Mouse (Mus musculus) neural tube, embryonic 15.5 days (tissue): ENCODE measurements at regions not wholly inside any gene's neighbourhood (a gene's known extent, or its start where the extent isn't known, plus 50 kb on each side); places are given as distances from the start of the nearest gene placed in this dataset.

Experiments used
- ATAC-seq: fragments of 200-750 bp; cut with Nextera tagmentation; 2 replicates; pipeline ENCODE4 v1.8.0; 2017; ENCODE audit warnings: mild to moderate bottlenecking, moderate TSS enrichment, moderate library complexity; ENCODE audit not compliant: low FRiP score
- H3K27ac ChIP-seq: fragments of 300-500 bp; sonication (generic); replicated peaks from 2 replicates; pipeline ENCODE4 v1.5.1; 2015; ENCODE audit warnings: mild to moderate bottlenecking, inconsistent platforms
- H3K27me3 ChIP-seq: fragments of 300-500 bp; sonication (generic); replicated peaks from 2 replicates; pipeline ENCODE4 v1.6.1; 2015; ENCODE audit warnings: inconsistent platforms
- H3K36me3 ChIP-seq: fragments of 300-500 bp; sonication (generic); 2 replicates; pipeline ENCODE4 v1.6.1; 2015; ENCODE audit warnings: inconsistent platforms
- H3K4me1 ChIP-seq: fragments of 300-500 bp; sonication (generic); 2 replicates; pipeline ENCODE4 v1.6.1; 2015; ENCODE audit warnings: inconsistent platforms
- H3K4me2 ChIP-seq: fragments of 300-500 bp; sonication (generic); 2 replicates; pipeline ENCODE4 v1.6.1; 2015; ENCODE audit warnings: inconsistent platforms, mild to moderate bottlenecking, moderate library complexity
- H3K4me3 ChIP-seq: fragments of 300-500 bp; sonication (generic); replicated peaks from 2 replicates; pipeline ENCODE4 v1.5.1; 2015; ENCODE audit warnings: mild to moderate bottlenecking, inconsistent platforms
- H3K9ac ChIP-seq: fragments of 300-500 bp; sonication (generic); replicated peaks from 2 replicates; pipeline ENCODE4 v1.6.1; 2015; ENCODE audit warnings: mild to moderate bottlenecking, inconsistent platforms
- H3K9me3 ChIP-seq: fragments of 300-500 bp; sonication (generic); replicated peaks from 2 replicates; pipeline ENCODE4 v1.6.1; 2016; ENCODE audit warnings: inconsistent platforms
- WGBS: fragments of 180-500 bp; shearing (Covaris S2); methylation state at CpG from one replicate; pipeline ENCODE4 v1.1.7; 2015; ENCODE audit warnings: mixed read lengths; 5-methylcytosine and 5-hydroxymethylcytosine counted together

DNA sequence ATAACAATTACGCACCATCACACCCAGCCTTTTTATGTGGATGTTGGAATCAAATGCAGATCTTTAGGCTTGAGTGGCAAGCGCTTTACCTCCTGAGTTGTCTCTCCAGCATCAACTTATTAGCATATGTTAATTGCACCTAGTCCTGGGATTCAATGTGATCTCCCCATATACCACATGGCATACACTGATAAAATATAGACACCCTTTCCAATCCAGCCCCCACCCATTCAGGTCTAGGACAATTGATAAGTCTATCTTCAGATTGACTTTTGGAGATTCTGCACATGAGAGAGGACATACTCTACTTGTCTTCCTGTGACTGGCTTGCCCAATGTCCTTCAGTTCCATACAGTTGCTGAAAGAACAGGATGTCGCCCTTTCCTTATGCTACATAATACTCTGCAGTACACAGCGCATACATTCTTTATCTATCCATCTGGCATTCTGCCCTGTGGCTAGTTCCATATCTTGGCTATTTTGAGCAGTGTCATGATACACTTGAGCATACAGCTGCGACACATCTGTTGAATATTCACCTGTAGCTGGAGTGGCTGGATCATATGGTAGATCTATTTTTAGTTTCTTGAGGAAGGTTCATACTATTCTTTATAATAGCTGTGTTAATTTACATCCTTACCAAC lies 120.3 kb downstream of the Gsdmc2 start:
- Histone ChIP-seq H3K36me3 (no peaks in the 10 kb centered on the region), H3K9me3 (no peaks in the 10 kb centered on the region), H3K4me1 (0 out of 2 replicates have a peak, but pooled peaks cover 2% of the 10 kb centered on the region), H3K4me3 (no peak overlapping the region), H3K27ac (no peak overlapping the region), H3K27me3 (no peaks in the 10 kb centered on the region), H3K4me2 (no peak overlapping the region), H3K9ac (no peak overlapping the region)
- ATAC-seq, result no peak
- WGBS, result 95% methylated on average over 5 of the region's 5 CpGs

DNA sequence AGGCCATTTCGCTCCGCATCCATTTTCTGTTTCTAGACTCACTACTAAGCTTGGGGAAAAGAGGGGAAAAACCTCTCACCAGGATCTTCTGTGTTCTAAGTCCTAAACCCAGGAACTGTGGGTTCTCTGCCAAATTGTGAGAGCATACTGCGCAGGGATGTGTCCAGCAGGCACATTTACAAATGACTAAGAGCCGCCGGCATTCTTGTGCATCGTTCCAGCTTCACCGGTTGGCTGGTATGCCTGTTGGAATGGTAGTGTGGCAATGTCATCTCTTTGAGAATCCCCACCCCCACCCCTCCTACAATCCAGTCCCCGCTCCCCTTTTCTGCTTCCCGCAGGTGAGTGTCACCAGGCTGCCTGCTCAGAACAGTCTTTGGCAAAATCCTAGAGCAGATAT lies 122.0 kb downstream of the Gsdmc2 start:
- ATAC-seq, result no peak
- H3K9ac ChIP-seq, result no peak overlapping the region
- H3K27me3 ChIP-seq, result no peaks in the 10 kb centered on the region
- H3K4me2 ChIP-seq, result no peak overlapping the region
- 0 out of 2 replicates have a peak, but pooled peaks cover 2% of the 10 kb centered on the region for H3K4me1 ChIP-seq
- H3K4me3 ChIP-seq, result no peak overlapping the region
- H3K27ac ChIP-seq, result no peak overlapping the region
- H3K36me3 ChIP-seq, result no peaks in the 10 kb centered on the region
- no peaks in the 10 kb centered on the region for H3K9me3 ChIP-seq
- WGBS, result 74% methylated on average over 9 of the region's 9 CpGs

DNA sequence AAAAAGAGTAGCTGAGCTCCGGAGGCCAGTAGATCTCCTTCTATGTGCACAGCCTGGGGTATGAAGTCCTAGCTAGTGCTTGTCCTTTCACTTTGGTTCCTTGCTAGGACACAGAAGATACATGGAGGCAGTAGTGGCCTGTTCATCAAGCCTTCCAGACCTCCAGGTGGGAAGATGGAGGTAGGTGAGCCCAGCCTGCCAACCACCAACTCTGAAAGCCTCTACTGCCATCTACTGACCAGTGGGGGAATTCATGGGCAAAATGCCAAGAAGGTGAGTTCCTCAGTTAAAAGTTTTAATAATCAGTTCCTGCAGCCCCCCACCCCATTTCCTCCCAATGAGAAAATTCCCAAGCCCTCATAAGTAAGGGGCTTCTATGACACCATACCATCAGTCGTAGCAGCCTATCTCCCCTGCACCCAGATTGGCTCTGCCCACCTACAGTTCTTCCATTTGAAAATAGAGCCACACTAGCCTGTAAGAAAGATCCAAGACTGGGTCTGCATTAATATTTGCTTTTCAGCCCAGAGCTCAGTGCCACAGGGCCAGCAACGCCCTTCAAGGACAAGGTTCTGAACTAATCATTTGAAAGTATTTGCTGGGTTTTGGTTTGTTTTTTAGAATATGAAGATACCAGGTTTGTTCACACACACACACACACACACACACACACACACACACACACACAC lies 123.2 kb downstream of the Gsdmc2 start:
- Histone ChIP-seq H3K4me1 (0 out of 2 replicates have a peak, but pooled peaks cover 2% of the 10 kb centered on the region), H3K4me3 (no peak overlapping the region), H3K36me3 (no peaks in the 10 kb centered on the region), H3K9ac (no peak overlapping the region), H3K27me3 (no peaks in the 10 kb centered on the region), H3K27ac (no peak overlapping the region), H3K4me2 (no peak overlapping the region), H3K9me3 (no peaks in the 10 kb centered on the region)
- no peak for ATAC-seq
- 67% methylated on average over 3 of the region's 3 CpGs for WGBS

DNA sequence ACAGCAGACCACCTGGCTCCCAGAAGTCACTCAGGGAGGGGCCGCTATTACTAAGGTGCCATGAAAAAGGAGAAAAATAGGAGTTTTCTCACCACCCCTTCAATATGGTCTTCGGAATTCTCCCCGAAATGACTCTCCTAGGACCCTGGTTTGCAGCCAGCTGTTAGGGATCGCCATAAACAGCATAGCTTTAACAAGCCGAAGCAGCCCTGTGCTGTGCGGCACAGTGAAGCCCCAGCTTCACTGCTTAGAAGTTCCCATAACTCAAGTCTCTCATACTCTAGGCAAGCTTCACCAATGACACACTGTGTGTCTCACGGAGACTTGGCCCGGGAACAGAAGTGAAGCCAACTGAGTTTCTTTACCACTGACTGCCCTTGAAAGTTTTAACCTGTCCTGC lies 127.2 kb downstream of the Gsdmc2 start:
- Histone ChIP-seq H3K9me3 (no peaks in the 10 kb centered on the region), H3K4me3 (no peak overlapping the region), H3K27ac (no peak overlapping the region), H3K27me3 (no peaks in the 10 kb centered on the region), H3K36me3 (no peaks in the 10 kb centered on the region), H3K4me2 (no peak overlapping the region), H3K4me1 (no peaks in the 10 kb centered on the region), H3K9ac (no peak overlapping the region)
- no peak for ATAC-seq
- WGBS, result 87% methylated on average over 8 of the region's 8 CpGs

DNA sequence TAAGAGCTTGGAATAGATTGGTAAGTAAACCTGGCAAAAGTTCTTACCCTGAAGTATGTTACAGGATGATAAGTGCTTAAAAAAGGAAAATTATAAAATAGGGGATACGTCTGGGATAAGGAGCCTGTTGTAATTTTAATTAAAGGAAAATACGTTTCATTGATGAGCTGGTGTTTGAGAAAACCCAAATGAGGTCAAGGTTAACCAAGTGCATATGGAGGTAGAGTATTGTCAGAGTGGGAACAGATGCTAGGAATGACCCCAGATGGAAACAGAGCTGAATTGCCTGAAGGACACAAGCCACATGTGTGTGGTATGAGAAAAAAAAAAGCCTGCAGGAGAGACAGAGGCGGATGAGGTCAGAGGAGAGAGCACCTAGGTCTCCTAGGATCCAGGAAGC lies 131.3 kb downstream of the Gsdmc2 start:
- no peak overlapping the region for H3K27ac ChIP-seq
- no peaks in the 10 kb centered on the region for H3K36me3 ChIP-seq
- no peaks in the 10 kb centered on the region for H3K27me3 ChIP-seq
- no peaks in the 10 kb centered on the region for H3K4me1 ChIP-seq
- H3K9ac ChIP-seq, result no peak overlapping the region
- no peaks in the 10 kb centered on the region; the same call in 1 of the 2 replicates for H3K9me3 ChIP-seq
- H3K4me3 ChIP-seq, result no peak overlapping the region
- no peak for ATAC-seq
- WGBS, result 87% methylated on average over 3 of the region's 3 CpGs
- H3K4me2 ChIP-seq, result no peak overlapping the region

DNA sequence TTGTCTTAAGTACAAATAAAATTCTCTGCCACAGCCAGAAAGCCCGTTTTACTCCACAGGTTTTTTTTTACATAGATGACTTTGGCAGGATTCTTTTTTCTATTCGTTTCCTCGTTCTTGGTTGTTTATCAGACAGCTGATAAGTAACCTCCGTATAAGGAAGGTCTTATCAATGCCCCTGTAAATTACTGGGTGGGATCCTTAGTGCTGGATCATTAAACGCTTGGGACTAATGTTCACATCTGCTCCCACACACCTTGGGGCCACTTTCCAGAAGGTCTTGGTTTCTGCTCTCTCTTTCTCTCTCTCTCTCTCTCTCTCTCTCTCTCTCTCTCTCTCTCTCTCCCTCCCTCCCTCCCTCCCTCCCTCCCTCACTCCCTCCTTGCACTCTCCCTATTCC lies 134.6 kb downstream of the Gsdmc2 start:
- no peak overlapping the region for H3K4me3 ChIP-seq
- ATAC-seq, result no peak
- no peak overlapping the region for H3K4me2 ChIP-seq
- H3K36me3 ChIP-seq, result no peaks in the 10 kb centered on the region
- no peaks in the 10 kb centered on the region for H3K4me1 ChIP-seq
- H3K9me3 ChIP-seq, result no peaks in the 10 kb centered on the region; the same call in 1 of the 2 replicates
- 78% methylated on average over 5 of the region's 5 CpGs for WGBS
- no peak overlapping the region for H3K27ac ChIP-seq
- no peak overlapping the region for H3K9ac ChIP-seq
- H3K27me3 ChIP-seq, result no peaks in the 10 kb centered on the region

DNA sequence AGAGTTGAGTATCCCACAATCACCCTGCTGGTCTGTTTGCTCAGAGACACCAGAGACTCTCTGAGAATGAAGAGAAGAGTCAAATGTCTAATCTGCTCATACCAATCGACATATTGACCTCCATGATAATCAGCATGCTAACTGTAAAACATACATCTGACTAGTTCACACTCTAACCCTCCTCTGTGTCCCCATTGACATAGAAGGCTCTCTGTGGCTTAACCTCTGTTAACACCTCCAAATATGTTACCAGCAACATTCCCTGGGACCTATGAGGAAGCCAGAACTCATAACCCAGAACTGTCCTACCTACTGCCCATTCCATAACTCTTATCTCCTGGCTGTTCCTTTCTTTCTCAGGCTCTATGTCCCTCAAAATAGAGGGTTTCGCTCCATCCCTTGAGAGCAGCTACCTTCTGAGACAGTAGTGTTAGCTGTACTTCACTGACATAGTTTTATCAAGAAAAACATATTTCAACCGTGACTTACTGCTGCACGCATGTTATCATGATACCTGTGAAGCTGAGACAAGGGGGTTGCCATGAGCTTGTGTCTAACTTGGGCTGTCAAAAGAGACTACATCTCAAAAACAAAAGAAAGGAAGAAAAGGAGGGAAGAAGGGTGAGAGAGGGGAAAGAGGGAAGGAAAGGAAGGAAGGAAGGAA lies 135.6 kb downstream of the Gsdmc2 start:
- Histone ChIP-seq H3K9ac (no peak overlapping the region), H3K27ac (no peak overlapping the region), H3K27me3 (no peaks in the 10 kb centered on the region), H3K36me3 (no peaks in the 10 kb centered on the region), H3K4me3 (no peak overlapping the region), H3K4me2 (no peak overlapping the region), H3K4me1 (no peaks in the 10 kb centered on the region), H3K9me3 (no peaks in the 10 kb centered on the region; the same call in 1 of the 2 replicates)
- 89% methylated on average over 4 of the region's 4 CpGs for WGBS
- no peak for ATAC-seq

DNA sequence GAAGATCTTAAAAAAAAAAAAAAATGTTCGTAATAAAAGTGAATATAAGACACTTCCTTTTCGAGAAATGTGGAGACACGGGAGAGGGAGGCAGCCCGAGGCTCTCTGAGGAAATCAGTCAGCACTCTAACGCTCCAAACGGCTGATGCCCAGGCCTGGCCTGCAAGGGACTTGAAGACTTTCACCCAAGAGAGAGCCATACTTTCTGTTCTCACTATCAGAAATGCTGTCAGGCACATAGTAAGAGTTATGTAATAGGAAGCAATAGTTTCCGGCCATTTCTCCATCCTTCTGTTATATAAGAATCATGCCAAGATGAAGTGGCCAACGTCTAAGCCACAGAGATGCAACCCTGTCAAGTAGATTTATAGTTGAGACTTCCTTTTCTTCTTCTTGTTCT lies 140.3 kb downstream of the Gsdmc2 start:
- no peak overlapping the region for H3K4me2 ChIP-seq
- no peaks in the 10 kb centered on the region for H3K4me1 ChIP-seq
- 88% methylated on average over 8 of the region's 8 CpGs for WGBS
- H3K4me3 ChIP-seq, result no peak overlapping the region
- H3K27ac ChIP-seq, result no peak overlapping the region
- no peaks in the 10 kb centered on the region for H3K36me3 ChIP-seq
- no peak overlapping the region for H3K9ac ChIP-seq
- no peaks in the 10 kb centered on the region for H3K27me3 ChIP-seq
- no peak for ATAC-seq
- no peaks in the 10 kb centered on the region for H3K9me3 ChIP-seq

DNA sequence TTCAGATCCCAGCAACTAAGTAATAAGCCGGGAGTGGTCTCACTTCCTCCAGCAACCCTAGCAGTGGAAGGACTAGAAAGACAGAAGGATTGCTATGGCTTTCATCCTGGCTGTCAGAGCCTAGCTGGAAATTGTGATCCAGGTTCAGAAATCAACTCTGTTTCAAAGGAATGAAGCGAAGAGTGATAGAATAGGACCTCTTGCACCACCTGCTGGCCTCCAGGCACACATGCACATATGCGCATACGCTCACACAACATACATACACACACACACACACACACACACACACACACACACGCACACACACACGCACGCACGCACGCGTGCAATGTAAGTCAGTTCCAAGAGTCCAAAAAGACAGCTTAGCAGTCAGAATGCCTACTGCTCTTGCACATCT lies 147.1 kb downstream of the Gsdmc2 start:
- Histone ChIP-seq H3K9ac (no peak overlapping the region), H3K27ac (no peak overlapping the region), H3K27me3 (no peaks in the 10 kb centered on the region), H3K9me3 (no peaks in the 10 kb centered on the region), H3K36me3 (no peaks in the 10 kb centered on the region), H3K4me2 (no peak overlapping the region), H3K4me3 (no peak overlapping the region), H3K4me1 (no peaks in the 10 kb centered on the region)
- no peak for ATAC-seq
- WGBS, result 93% methylated on average over 10 of the region's 10 CpGs

DNA sequence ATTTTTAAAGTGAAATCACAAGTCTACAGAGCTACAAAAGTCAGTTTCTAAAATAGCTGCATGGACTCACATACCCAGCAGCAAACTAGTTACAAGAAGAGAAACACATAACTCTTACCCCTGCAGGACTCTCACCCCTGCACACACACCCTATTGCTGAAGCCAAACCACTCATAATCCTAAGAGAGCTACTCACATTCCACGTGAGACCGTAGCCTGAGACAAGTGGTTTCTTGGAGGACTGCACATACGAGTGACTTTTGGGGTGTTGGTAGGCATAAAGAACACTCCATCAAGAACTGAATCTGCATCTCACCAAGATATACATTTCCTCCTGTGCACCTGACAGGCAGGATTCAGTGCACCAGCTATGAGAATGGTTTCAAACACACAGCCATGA lies 150.8 kb downstream of the Gsdmc2 start:
- no peaks in the 10 kb centered on the region for H3K36me3 ChIP-seq
- no peak overlapping the region for H3K4me3 ChIP-seq
- no peaks in the 10 kb centered on the region for H3K27me3 ChIP-seq
- no peak for ATAC-seq
- H3K27ac ChIP-seq, result no peak overlapping the region
- H3K4me2 ChIP-seq, result no peak overlapping the region
- H3K9ac ChIP-seq, result no peak overlapping the region
- H3K4me1 ChIP-seq, result no peaks in the 10 kb centered on the region
- WGBS, result 89% methylated on average over 3 of the region's 3 CpGs
- no peaks in the 10 kb centered on the region for H3K9me3 ChIP-seq

DNA sequence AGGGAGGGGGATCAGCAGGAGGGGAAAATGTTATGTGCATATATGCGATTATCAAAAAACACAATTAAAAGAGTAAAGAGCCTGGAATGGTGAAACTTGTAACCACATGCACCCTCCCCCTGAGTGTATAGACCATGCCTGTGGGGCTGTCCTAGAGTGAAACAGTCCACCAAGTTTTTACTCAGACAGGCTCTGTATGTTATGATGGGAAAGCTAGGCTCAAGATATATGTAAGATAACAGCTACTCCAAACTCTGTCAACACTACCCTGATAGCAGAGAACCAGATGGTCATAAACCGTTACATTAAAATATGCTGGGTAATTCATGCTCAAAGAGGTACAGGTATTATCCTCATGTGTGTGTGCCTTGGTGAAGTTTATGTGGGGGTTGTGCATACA lies 151.4 kb downstream of the Gsdmc2 start:
- no peak for ATAC-seq
- H3K9ac ChIP-seq, result no peak overlapping the region
- 84% methylated on average over 2 of the region's 2 CpGs for WGBS
- H3K36me3 ChIP-seq, result no peaks in the 10 kb centered on the region
- no peak overlapping the region for H3K4me2 ChIP-seq
- no peak overlapping the region for H3K27ac ChIP-seq
- no peaks in the 10 kb centered on the region for H3K27me3 ChIP-seq
- no peaks in the 10 kb centered on the region for H3K9me3 ChIP-seq
- H3K4me3 ChIP-seq, result no peak overlapping the region
- no peaks in the 10 kb centered on the region for H3K4me1 ChIP-seq
